Mouse (Mus musculus): ENCODE measurements around the gene Slc3a1. TPM values are rescaled to one million over a fixed set of nuclear protein-coding genes. Genes with fewer than 3 reads are reported as not detected.

Slc3a1 gene
- polyA plus RNA-seq, 1 experiment from 2014 or later: 2.2 TPM

DNA sequence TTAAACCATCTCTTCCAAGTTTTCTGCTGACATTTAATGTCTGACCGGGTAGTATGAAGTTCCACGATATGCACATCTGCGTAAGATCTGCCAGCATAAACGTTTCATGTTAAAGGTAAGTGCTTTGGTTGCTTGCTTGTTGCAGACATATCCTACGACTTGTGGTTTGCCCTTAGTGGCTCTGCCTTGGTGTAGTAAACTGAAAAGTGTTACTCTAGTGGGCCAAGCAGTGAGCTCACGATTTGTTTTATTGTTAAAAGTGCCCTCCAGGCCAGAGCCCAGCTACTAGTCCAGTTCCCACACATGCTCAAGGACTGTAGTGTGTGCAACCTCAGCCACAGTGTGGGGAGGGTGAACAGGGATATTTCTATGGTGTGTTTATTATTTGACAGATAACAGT lies 1.7 kb upstream of the Slc3a1 start:
- WGBS: 82% methylated on average over 6 of the region's 6 CpGs
- no peak overlapping the region for H3K4me2 ChIP-seq (ENCODE audit: low read length)
- no peak overlapping the region for H3K9ac ChIP-seq (ENCODE audit: low read length)
- no peaks in the 10 kb centered on the region for H3K27me3 ChIP-seq (replicated peaks; ENCODE audit: control insufficient read depth, insufficient read depth, low read length)
- no peaks in the 10 kb centered on the region for H3K36me3 ChIP-seq (ENCODE audit: control insufficient read depth, insufficient read depth, low read length)
- no peak overlapping the region for H3K27ac ChIP-seq (ENCODE audit: low read depth)
- no peak overlapping the region for H3K4me3 ChIP-seq (ENCODE audit: low read depth, low read length)
- ATAC-seq (replicated peaks; ENCODE audit: low FRiP score, low TSS enrichment, low read depth): no peak
- peak; percentile 40 for DNase-seq (ENCODE audit: low spot score)
- H3K9me3 ChIP-seq (ENCODE audit: control insufficient read depth, low read length): no peaks in the 10 kb centered on the region
- no peaks in the 10 kb centered on the region for H3K4me1 ChIP-seq (replicated peaks; ENCODE audit: control insufficient read depth, insufficient read depth, low read length)

DNA sequence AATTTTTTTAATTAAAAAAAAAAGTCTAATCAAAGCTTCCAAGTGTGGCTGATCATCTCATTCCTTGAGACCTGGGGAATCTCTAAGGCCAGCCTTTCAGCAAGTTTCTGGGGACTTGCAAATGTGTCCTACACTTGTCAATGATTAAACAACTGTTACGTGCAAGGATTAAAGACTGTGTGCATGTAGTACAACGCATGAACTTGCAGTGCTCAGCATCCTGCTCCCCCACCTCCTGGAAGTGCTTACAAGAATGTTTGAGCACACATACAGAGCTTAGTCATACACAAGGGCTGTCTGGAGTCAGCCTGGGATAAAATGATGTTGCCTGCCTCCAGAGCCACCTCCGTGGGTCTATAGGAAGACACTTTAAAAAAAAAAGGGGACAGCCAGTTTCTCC lies 929 bp upstream of the Slc3a1 start:
- DNase-seq (ENCODE audit: low spot score) (no peak), ATAC-seq (replicated peaks; ENCODE audit: low FRiP score, low TSS enrichment, low read depth) (0 out of 2 replicates have a peak, but pooled peaks have one; percentile 20)
- Histone ChIP-seq H3K9ac (ENCODE audit: low read length) (no peak overlapping the region), H3K27ac (ENCODE audit: low read depth) (no peak overlapping the region), H3K36me3 (ENCODE audit: control insufficient read depth, insufficient read depth, low read length) (no peaks in the 10 kb centered on the region), H3K4me1 (replicated peaks; ENCODE audit: control insufficient read depth, insufficient read depth, low read length) (no peaks in the 10 kb centered on the region), H3K9me3 (ENCODE audit: control insufficient read depth, low read length) (no peaks in the 10 kb centered on the region), H3K4me2 (ENCODE audit: low read length) (no peak overlapping the region), H3K27me3 (replicated peaks; ENCODE audit: control insufficient read depth, insufficient read depth, low read length) (no peaks in the 10 kb centered on the region), H3K4me3 (ENCODE audit: low read depth, low read length) (no peak overlapping the region)
- 74% methylated on average over 3 of the region's 3 CpGs for WGBS

DNA sequence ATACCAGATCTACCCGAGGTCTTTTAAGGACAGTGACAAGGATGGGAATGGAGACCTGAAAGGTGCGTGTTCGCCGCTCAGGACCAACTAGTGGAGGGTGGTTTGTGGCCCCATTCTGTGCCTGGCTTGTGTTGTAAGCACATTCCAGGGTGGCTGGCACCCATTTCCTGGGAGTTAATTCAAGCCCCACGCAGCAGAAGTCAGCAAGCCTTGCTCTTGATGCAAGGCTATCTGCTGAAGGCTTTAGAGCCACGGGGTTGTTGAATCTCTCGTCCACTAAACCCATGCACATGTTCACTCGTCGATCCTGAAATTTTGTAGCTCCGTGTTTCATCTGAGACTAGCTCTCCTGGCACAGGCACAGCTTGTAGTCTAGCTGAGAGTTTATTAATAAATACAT lies 621 bp downstream of the Slc3a1 start:
- Histone ChIP-seq H3K36me3 (ENCODE audit: control insufficient read depth, insufficient read depth, low read length) (no peaks in the 10 kb centered on the region), H3K9me3 (ENCODE audit: control insufficient read depth, low read length) (no peaks in the 10 kb centered on the region), H3K4me1 (replicated peaks; ENCODE audit: control insufficient read depth, insufficient read depth, low read length) (no peaks in the 10 kb centered on the region), H3K27me3 (replicated peaks; ENCODE audit: control insufficient read depth, insufficient read depth, low read length) (no peaks in the 10 kb centered on the region), H3K4me2 (ENCODE audit: low read length) (no peak overlapping the region), H3K4me3 (ENCODE audit: low read depth, low read length) (no peak overlapping the region), H3K9ac (ENCODE audit: low read length) (no peak overlapping the region), H3K27ac (ENCODE audit: low read depth) (no peak overlapping the region)
- ATAC-seq (replicated peaks; ENCODE audit: low FRiP score, low TSS enrichment, low read depth) (no peak), DNase-seq (ENCODE audit: low spot score) (no peak)
- WGBS: 92% methylated on average over 10 of the region's 10 CpGs

DNA sequence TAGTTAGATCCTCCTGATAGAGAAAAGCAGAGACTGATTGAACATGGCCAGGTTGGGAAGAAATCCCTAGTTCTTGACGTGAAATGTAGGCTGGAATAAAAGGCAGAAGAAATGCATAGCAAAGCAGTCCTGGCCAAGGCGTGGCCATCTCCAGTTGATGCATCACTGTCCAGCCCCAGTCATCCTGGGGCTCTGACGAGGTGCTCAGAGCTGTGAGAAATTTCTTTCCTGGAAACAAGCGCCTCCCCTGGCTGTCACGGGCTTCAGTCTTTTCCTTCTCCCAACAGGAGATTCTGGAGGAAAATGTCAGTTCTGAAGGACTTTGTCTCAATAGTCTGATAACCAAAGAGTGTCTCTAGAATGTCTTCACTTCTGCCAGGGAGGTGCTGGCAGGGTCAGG lies 2.5 kb downstream of the Slc3a1 start:
- Histone ChIP-seq H3K4me2 (ENCODE audit: low read length) (no peak overlapping the region), H3K36me3 (ENCODE audit: control insufficient read depth, insufficient read depth, low read length) (no peaks in the 10 kb centered on the region), H3K27ac (ENCODE audit: low read depth) (no peak overlapping the region), H3K9me3 (ENCODE audit: control insufficient read depth, low read length) (no peaks in the 10 kb centered on the region), H3K4me3 (ENCODE audit: low read depth, low read length) (no peak overlapping the region), H3K9ac (ENCODE audit: low read length) (no peak overlapping the region), H3K4me1 (replicated peaks; ENCODE audit: control insufficient read depth, insufficient read depth, low read length) (no peaks in the 10 kb centered on the region), H3K27me3 (replicated peaks; ENCODE audit: control insufficient read depth, insufficient read depth, low read length) (no peaks in the 10 kb centered on the region)
- ATAC-seq (replicated peaks; ENCODE audit: low FRiP score, low TSS enrichment, low read depth) (no peak), DNase-seq (ENCODE audit: low spot score) (no peak)
- WGBS: 75% methylated on average over 5 of the region's 5 CpGs

DNA sequence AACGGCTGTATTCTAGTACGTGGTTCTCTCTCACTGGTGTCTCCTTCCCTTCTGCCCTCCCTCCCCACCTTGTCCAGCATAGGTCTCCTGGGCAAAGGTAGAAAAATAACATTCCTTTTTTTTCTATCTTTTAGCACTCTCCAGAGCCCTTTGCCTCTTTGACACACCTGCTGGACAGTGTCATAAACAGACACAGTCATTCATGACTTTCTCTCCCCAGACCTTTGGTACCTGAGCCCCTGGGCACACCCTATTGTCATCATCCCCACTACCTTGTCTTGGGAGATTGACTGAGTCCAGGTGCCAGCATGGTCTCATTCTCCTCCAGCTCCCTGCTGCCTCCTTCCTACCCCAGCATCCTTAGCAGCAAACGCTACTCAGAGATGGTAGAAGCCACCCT lies 4.9 kb downstream of the Slc3a1 start:
- Histone ChIP-seq H3K4me1 (replicated peaks; ENCODE audit: control insufficient read depth, insufficient read depth, low read length) (no peaks in the 10 kb centered on the region), H3K9me3 (ENCODE audit: control insufficient read depth, low read length) (no peaks in the 10 kb centered on the region), H3K27me3 (replicated peaks; ENCODE audit: control insufficient read depth, insufficient read depth, low read length) (no peaks in the 10 kb centered on the region), H3K9ac (ENCODE audit: low read length) (no peak overlapping the region), H3K27ac (ENCODE audit: low read depth) (no peak overlapping the region), H3K4me3 (ENCODE audit: low read depth, low read length) (no peak overlapping the region), H3K4me2 (ENCODE audit: low read length) (no peak overlapping the region), H3K36me3 (ENCODE audit: control insufficient read depth, insufficient read depth, low read length) (no peaks in the 10 kb centered on the region)
- no peak for DNase-seq (ENCODE audit: low spot score)
- no peak for ATAC-seq (replicated peaks; ENCODE audit: low FRiP score, low TSS enrichment, low read depth)
- 76% methylated on average over 3 of the region's 3 CpGs for WGBS

DNA sequence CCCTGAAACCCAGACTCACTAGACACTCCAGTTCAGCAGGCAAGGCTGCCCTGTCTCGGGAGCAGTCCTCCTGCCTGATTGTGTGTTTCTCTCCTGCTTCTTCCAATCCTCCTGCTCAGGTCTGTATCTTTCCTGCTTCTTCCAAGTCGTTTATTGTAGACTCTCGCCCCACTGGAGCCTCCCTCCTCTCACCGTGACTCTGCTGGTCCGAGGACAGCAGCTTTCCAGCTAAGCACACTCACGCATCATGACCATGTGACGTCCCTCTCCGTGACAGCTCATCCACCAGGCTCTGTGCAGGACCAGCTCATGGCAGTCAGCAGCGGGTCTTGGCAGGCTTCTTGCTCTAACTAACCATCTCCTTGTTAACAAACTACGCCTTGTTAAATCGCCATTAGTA lies 5.9 kb downstream of the Slc3a1 start:
- Histone ChIP-seq H3K9me3 (ENCODE audit: control insufficient read depth, low read length) (no peaks in the 10 kb centered on the region), H3K4me2 (ENCODE audit: low read length) (no peak overlapping the region), H3K9ac (ENCODE audit: low read length) (no peak overlapping the region), H3K4me3 (ENCODE audit: low read depth, low read length) (no peak overlapping the region), H3K36me3 (ENCODE audit: control insufficient read depth, insufficient read depth, low read length) (no peaks in the 10 kb centered on the region), H3K27me3 (replicated peaks; ENCODE audit: control insufficient read depth, insufficient read depth, low read length) (no peaks in the 10 kb centered on the region), H3K27ac (ENCODE audit: low read depth) (no peak overlapping the region), H3K4me1 (replicated peaks; ENCODE audit: control insufficient read depth, insufficient read depth, low read length) (no peaks in the 10 kb centered on the region)
- 57% methylated on average over 11 of the region's 11 CpGs for WGBS
- DNase-seq (ENCODE audit: low spot score) (no peak), ATAC-seq (replicated peaks; ENCODE audit: low FRiP score, low TSS enrichment, low read depth) (no peak)

DNA sequence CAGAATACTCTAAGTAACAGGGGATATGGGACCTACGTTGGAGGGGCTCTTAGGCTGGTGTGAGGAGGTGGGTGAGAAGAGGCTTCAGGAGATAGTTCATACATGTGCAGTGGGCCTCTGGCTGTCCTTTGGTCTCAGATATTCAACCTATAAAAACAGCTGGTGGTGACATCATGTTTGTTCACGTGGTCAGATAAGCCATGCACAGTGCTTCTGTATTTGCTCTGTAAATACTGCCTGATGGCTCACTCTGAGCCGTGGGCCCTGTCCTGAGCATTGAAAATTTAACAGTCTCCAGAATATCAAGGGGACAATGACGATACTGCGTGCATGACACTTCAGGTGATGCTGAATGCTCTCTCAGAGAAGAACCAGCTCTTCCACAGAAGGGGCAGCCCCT lies 9.7 kb downstream of the Slc3a1 start:
- 68% methylated on average over 5 of the region's 5 CpGs for WGBS
- Histone ChIP-seq H3K4me1 (replicated peaks; ENCODE audit: control insufficient read depth, insufficient read depth, low read length) (no peaks in the 10 kb centered on the region), H3K9me3 (ENCODE audit: control insufficient read depth, low read length) (no peaks in the 10 kb centered on the region), H3K27ac (ENCODE audit: low read depth) (no peak overlapping the region), H3K36me3 (ENCODE audit: control insufficient read depth, insufficient read depth, low read length) (no peaks in the 10 kb centered on the region), H3K4me2 (ENCODE audit: low read length) (no peak overlapping the region), H3K27me3 (replicated peaks; ENCODE audit: control insufficient read depth, insufficient read depth, low read length) (no peaks in the 10 kb centered on the region), H3K4me3 (ENCODE audit: low read depth, low read length) (no peak overlapping the region), H3K9ac (ENCODE audit: low read length) (no peak overlapping the region)
- no peak for DNase-seq (ENCODE audit: low spot score)
- 0 out of 2 replicates have a peak, but pooled peaks have one; percentile 22 for ATAC-seq (replicated peaks; ENCODE audit: low FRiP score, low TSS enrichment, low read depth)

DNA sequence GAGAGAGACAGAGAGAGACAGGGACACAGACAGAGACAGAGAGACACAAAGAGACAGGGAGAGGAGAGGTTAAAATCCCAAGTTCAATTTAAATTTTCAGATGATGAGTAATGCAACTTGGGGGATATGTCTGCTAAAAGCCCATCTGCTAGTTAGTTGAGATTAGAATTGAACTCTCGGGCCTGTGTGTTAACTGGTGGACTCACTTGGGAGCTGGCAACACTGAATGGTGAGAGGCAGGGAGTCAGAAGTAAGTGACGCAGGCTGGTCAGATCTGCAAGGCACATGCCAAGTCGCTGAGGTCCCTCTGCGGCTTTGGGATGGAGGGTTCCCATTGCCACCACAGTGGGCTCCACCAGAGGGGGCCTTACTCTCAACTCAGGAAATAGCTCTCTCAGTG lies 10.1 kb downstream of the Slc3a1 start:
- DNase-seq (ENCODE audit: low spot score) (no peak), ATAC-seq (replicated peaks; ENCODE audit: low FRiP score, low TSS enrichment, low read depth) (no peak)
- H3K4me1 ChIP-seq (replicated peaks; ENCODE audit: control insufficient read depth, insufficient read depth, low read length): no peaks in the 10 kb centered on the region
- no peaks in the 10 kb centered on the region for H3K27me3 ChIP-seq (replicated peaks; ENCODE audit: control insufficient read depth, insufficient read depth, low read length)
- H3K27ac ChIP-seq (ENCODE audit: low read depth): no peak overlapping the region
- no peaks in the 10 kb centered on the region for H3K9me3 ChIP-seq (ENCODE audit: control insufficient read depth, low read length)
- WGBS: 78% methylated on average over 4 of the region's 4 CpGs
- H3K36me3 ChIP-seq (ENCODE audit: control insufficient read depth, insufficient read depth, low read length): no peaks in the 10 kb centered on the region
- no peak overlapping the region for H3K4me2 ChIP-seq (ENCODE audit: low read length)
- no peak overlapping the region for H3K9ac ChIP-seq (ENCODE audit: low read length)
- H3K4me3 ChIP-seq (ENCODE audit: low read depth, low read length): no peak overlapping the region

DNA sequence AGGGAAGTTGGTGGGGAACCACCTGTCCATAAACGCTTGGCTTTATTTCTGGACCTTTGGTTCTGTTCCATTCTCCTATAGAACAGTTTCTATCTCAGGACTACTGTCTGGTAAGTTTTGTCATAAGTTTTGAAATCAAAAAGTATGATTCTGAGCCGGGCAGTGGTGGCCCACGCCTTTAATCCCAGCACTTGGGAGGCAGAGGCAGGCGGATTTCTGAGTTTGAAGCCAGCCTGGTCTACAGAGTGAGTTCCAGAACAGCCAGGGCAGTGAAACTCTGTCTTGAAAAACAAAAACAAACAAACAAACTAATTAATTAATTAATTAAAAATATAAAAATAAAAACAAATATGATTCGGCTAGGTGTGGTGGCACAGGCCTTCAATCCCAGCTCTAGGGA lies 10.6 kb downstream of the Slc3a1 start:
- Histone ChIP-seq H3K4me3 (ENCODE audit: low read depth, low read length) (no peak overlapping the region), H3K4me1 (replicated peaks; ENCODE audit: control insufficient read depth, insufficient read depth, low read length) (no peaks in the 10 kb centered on the region), H3K27ac (ENCODE audit: low read depth) (no peak overlapping the region), H3K4me2 (ENCODE audit: low read length) (no peak overlapping the region), H3K36me3 (ENCODE audit: control insufficient read depth, insufficient read depth, low read length) (no peaks in the 10 kb centered on the region), H3K27me3 (replicated peaks; ENCODE audit: control insufficient read depth, insufficient read depth, low read length) (no peaks in the 10 kb centered on the region), H3K9ac (ENCODE audit: low read length) (no peak overlapping the region), H3K9me3 (ENCODE audit: control insufficient read depth, low read length) (no peaks in the 10 kb centered on the region)
- ATAC-seq (replicated peaks; ENCODE audit: low FRiP score, low TSS enrichment, low read depth) (no peak), DNase-seq (ENCODE audit: low spot score) (no peak)
- WGBS: 97% methylated on average over 5 of the region's 5 CpGs

All from intestine, embryonic 14.5 days (tissue).